Mouse (Mus musculus): ENCODE data around the gene Pheta2. TPM values are rescaled to one million over a fixed set of nuclear protein-coding genes. Genes with fewer than 3 reads are reported as not detected.
A peak's percentile ranks its signal among the peaks of the same experiment; 100 is the strongest.
"Not testable (repeated sequence)": the region's sequence is repeated elsewhere in the genome, so short reads cannot be mapped to it uniquely, and the experiment has no call there.

Pheta2 gene
- polyA plus RNA-seq, 1 experiment from 2014 or later: 18.9 TPM

DNA sequence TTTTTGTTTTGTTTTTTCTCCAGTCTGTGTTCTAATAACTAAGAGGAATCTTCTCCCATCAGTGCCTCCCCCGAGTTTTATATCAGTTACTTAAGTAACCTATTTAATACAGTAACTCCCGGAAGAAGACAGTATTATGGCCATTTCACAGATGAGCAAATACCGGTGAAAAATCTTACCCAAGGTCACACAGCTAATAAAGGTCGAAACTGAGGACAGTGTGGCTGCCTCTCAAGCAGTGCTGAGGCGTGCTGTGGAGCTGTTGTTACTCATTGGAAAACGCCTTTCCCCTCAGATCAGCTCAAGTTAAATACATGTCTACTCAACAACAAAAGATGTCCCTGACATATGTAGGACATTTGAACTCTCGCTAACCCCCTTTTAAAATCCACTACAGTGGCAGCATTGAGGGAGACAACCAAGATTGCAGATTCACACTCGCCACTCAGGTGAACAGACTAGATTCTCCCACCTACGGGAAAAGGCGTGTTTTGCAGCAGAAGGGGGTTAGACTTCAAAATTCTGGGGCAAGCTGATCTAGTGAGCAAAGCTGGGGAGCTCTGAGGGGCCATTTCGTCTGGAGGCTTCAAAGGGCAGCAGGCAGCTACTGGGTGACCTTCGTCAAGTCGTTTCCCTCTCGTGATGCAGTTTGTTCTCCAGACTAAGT is 14.5 kb downstream of the Pheta2 start:
- Histone ChIP-seq H3K27me3 (no peaks in the 10 kb centered on the region), H3K9me3 (no peaks in the 10 kb centered on the region), H3K36me3 (peaks cover 29% of the 10 kb centered on the region), H3K9ac (peak overlapping the region; percentile 98), H3K4me3 (peak overlapping the region; percentile 98), H3K27ac (peak overlapping the region; percentile 81; the same call in 1 of the 2 replicates), H3K4me2 (peak overlapping the region; percentile 89), H3K4me1 (peaks cover 20% of the 10 kb centered on the region)
- ATAC-seq (ENCODE audit: insufficient number of reproducible peaks, insufficient read depth, low FRiP score, low TSS enrichment, low read depth): no peak
- 31% methylated on average over 14 of the region's 14 CpGs for WGBS

DNA sequence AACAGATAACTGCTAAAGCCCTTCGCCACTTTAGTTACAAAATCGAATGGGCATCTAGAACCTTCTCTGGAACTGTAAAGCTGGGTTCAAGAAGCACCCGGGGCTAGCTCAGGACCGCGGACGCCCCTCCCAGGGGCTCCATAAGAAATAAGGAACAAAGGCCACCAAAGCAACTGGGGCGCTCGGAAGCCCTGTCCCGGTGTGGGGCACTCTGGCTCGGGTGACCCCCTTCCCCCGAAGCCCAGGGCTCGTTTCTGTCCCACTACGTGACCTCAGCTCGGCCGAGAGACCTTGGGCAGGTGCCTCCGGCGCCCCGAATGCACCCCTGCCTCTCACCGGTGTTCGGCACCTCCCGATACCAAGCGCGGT is 15.0 kb downstream of the Pheta2 start:
- WGBS: under 1% methylated on average over 23 of the region's 23 CpGs
- Histone ChIP-seq H3K9ac (peak overlapping the region; percentile 98), H3K27ac (peak overlapping the region; percentile 81), H3K36me3 (peaks cover 24% of the 10 kb centered on the region), H3K4me2 (peak overlapping the region; percentile 89), H3K4me3 (peak overlapping the region; percentile 98), H3K9me3 (no peaks in the 10 kb centered on the region), H3K4me1 (peaks cover 21% of the 10 kb centered on the region), H3K27me3 (no peaks in the 10 kb centered on the region)
- peak; percentile 33 for ATAC-seq (ENCODE audit: insufficient number of reproducible peaks, insufficient read depth, low FRiP score, low TSS enrichment, low read depth)

DNA sequence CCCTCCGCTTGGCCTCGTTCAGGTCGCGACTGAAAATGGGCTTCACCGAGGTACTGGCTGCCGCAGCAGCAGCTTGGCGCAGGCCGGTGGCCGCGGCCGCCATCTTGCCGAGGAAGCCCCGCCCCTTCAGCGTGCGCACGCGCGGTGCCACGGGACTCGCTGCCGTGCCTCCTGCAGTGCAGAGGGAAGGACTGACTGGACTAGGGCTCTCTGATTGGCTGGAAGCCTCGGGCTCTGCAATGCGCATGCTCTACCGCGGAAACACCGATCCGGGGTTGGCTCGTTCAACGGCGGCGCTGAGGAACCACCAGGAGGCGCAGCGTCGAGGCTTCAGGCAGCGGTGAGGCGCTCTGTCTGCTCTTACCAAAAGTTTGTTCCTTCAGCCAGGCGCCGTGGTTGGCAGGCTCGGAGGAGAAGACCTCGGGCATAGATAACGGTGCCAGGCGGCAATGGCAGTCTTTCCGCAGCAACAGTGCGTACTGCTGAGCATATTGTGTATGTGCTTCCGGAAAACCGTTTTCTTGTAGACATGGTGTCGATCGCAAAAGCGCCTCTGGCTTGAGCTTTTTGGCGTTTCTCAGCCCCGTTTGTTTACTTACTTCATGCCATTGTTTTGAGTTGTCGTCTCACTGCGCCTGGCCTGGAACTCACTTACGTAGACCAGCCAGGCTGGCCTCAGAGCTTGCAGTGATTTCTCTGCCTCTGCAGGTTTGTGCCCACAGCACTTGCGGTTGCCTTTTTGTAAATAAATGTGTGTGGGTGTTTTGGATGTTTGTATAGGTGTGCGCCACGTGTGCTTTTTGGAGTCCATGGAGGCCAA is 15.6 kb downstream of the Pheta2 start, which contains the start of gene Ndufa6:
Gene Ndufa6, minus strand, starts transcription at position 197 of the 820 bp plus-strand sequence.
- H3K4me2 ChIP-seq: peak within 1 kb of the TSS; percentile 89
- peak; percentile 99 for ATAC-seq (ENCODE audit: insufficient number of reproducible peaks, insufficient read depth, low FRiP score, low TSS enrichment, low read depth)
- H3K27ac ChIP-seq: peak within 1 kb of the TSS; percentile 90
- no peaks in the 10 kb centered on the region for H3K9me3 ChIP-seq
- no peaks in the 10 kb centered on the region for H3K27me3 ChIP-seq
- H3K9ac ChIP-seq: peak within 1 kb of the TSS; percentile 98
- 1% methylated on average over 57 of the region's 57 CpGs for WGBS
- peaks cover 18% of the 10 kb centered on the region for H3K36me3 ChIP-seq
- H3K4me3 ChIP-seq: peak within 1 kb of the TSS; percentile 98
- peaks cover 25% of the 10 kb centered on the region for H3K4me1 ChIP-seq

- H3K27me3 ChIP-seq: no peaks in the 10 kb centered on the region
- H3K4me3 ChIP-seq: no peak overlapping the region
- peak overlapping the region; percentile 49 for H3K9ac ChIP-seq
- H3K9me3 ChIP-seq: no peaks in the 10 kb centered on the region
- no peak for ATAC-seq (ENCODE audit: insufficient number of reproducible peaks, insufficient read depth, low FRiP score, low TSS enrichment, low read depth)
- no peak overlapping the region for H3K4me2 ChIP-seq
- no peaks in the 10 kb centered on the region for H3K36me3 ChIP-seq
- WGBS: 61% methylated on average over 22 of the region's 22 CpGs
- peaks cover 9% of the 10 kb centered on the region; the same call in 1 of the 2 replicates for H3K4me1 ChIP-seq
- H3K27ac ChIP-seq: peak overlapping the region; percentile 48; the same call in 1 of the 2 replicates
Observed at GRCm38 (mm10) chr15:82358431-82359260, 19.9 kb downstream of the Pheta2 start.

DNA sequence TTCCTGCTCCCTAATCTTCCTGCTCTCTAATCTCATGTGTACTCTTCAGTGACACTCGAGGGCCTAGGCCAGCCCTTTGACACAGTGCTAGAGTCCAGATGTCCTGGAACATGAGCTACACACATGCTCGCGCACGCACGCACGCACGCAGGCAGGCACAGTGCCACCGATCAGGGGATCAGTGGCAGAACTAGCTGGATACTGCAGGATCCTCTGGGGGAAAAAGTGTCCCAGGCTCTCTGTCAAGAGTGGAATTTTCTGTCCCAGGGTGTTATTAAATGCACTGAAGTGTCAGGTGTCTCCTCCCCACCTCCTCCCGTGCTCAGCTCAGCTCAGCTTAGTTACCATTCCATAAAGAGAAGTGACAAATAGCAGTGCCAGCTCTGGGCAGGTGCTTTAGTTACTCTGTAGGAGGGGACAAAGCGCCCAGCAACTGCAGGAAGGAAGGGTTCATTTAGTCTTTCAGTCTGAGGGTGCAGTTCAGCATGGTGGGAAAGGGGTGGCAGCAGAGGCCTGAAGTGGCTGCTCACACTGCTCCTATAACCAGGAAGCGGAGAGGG is 22.8 kb downstream of the Pheta2 start:
- H3K27ac ChIP-seq: no peak overlapping the region
- no peak overlapping the region for H3K4me3 ChIP-seq
- no peak for ATAC-seq (ENCODE audit: insufficient number of reproducible peaks, insufficient read depth, low FRiP score, low TSS enrichment, low read depth)
- H3K9me3 ChIP-seq: no peaks in the 10 kb centered on the region
- no peak overlapping the region for H3K9ac ChIP-seq
- H3K36me3 ChIP-seq: no peaks in the 10 kb centered on the region
- WGBS: 59% methylated on average over 11 of the region's 11 CpGs
- no peak overlapping the region for H3K4me2 ChIP-seq
- peaks cover 5% of the 10 kb centered on the region; the same call in 1 of the 2 replicates for H3K4me1 ChIP-seq
- H3K27me3 ChIP-seq: no peaks in the 10 kb centered on the region

- Histone ChIP-seq H3K27ac (no peak overlapping the region), H3K4me2 (no peak overlapping the region), H3K4me3 (no peak overlapping the region), H3K4me1 (peaks cover 5% of the 10 kb centered on the region; the same call in 1 of the 2 replicates), H3K36me3 (no peaks in the 10 kb centered on the region), H3K9me3 (no peaks in the 10 kb centered on the region), H3K9ac (no peak overlapping the region), H3K27me3 (no peaks in the 10 kb centered on the region)
- WGBS: 91% methylated on average over 4 of the region's 4 CpGs
- no peak for ATAC-seq (ENCODE audit: insufficient number of reproducible peaks, insufficient read depth, low FRiP score, low TSS enrichment, low read depth)
Observed at GRCm38 (mm10) chr15:82362234-82362633, 23.5 kb downstream of the Pheta2 start.

- H3K4me3 ChIP-seq; H3K9ac ChIP-seq; H3K9me3 ChIP-seq; H3K36me3 ChIP-seq; H3K4me2 ChIP-seq; ATAC-seq (ENCODE audit: insufficient number of reproducible peaks, insufficient read depth, low FRiP score, low TSS enrichment, low read depth); H3K27me3 ChIP-seq; H3K27ac ChIP-seq; H3K4me1 ChIP-seq: not testable (repeated sequence)
- WGBS: 62% methylated on average over 9 of the region's 12 CpGs
Observed at GRCm38 (mm10) chr15:82363801-82364200, 25.1 kb downstream of the Pheta2 start.

DNA sequence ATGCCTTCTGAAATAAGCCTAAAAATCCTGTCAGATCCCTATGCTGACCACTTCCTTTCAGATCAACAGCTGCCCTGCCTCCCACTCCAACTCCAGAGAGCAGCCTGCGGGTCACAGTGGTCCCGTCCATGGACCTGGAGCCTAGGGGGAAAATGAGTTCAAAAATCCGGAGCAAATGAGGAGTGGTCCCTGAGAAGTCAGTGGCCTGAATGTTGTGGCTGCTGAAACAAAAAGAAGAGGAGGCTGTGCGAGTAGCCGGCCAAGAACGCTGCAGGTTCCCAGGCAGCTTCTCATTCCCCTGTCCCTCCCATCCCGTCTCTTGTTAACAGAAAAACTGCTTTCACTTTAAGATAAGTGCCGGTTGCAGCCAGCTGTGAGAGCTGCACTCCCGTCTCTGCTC is 25.8 kb downstream of the Pheta2 start:
- H3K4me1 ChIP-seq; H3K27ac ChIP-seq; ATAC-seq (ENCODE audit: insufficient number of reproducible peaks, insufficient read depth, low FRiP score, low TSS enrichment, low read depth); H3K27me3 ChIP-seq; H3K9me3 ChIP-seq; H3K4me2 ChIP-seq; H3K9ac ChIP-seq; H3K36me3 ChIP-seq; H3K4me3 ChIP-seq: not testable (repeated sequence)
- 11% methylated on average over 6 of the region's 9 CpGs for WGBS

DNA sequence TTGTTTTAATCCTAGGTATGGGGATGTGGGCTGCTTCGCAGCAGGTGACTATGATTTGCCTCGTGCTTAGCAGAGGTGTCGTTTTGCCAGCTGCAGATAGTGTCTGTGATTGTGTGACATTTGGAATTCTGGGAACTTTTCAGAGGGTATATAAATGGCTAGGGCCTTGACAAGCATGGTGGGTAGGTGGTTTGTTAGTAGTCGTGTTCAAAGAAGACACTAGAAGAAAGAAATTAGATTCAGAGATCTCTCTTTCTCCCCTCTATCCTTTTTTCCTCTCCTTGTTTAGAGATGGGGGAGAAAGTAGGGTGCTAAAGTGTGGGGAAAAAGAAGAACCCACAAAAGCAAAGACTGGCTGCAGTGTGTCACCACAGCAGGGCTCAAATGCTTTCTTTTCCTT is 29.4 kb downstream of the Pheta2 start:
- Histone ChIP-seq H3K9me3 (no peaks in the 10 kb centered on the region), H3K9ac (no peak overlapping the region), H3K27ac (no peak overlapping the region), H3K4me2 (no peak overlapping the region), H3K4me3 (no peak overlapping the region), H3K4me1 (no peaks in the 10 kb centered on the region), H3K36me3 (peaks cover 5% of the 10 kb centered on the region; the same call in 1 of the 2 replicates), H3K27me3 (no peaks in the 10 kb centered on the region)
- 87% methylated on average over 4 of the region's 4 CpGs for WGBS
- no peak for ATAC-seq (ENCODE audit: insufficient number of reproducible peaks, insufficient read depth, low FRiP score, low TSS enrichment, low read depth)

DNA sequence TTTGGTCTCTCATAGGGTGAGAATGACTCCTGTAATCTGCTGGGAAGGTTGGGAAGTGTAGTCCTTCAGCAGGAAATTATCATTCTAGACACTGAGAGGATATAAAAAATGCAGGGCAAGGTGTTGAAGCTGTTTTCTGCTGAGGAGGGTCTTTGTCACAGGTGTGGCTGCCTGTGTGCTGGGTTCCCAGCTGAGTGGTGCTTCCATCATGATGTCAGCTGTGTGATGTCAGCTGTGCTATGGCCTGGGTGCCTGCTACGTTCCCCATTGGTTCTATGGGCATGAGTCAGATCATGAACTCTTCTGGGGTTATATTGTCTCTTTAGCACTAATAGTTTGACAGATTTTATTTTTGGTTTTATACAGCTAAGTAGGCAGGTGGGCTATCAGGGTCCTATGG is 30.1 kb downstream of the Pheta2 start:
- H3K4me2 ChIP-seq: no peak overlapping the region
- WGBS: 84% methylated on average over 1 of the region's 1 CpGs
- H3K27ac ChIP-seq: no peak overlapping the region
- ATAC-seq (ENCODE audit: insufficient number of reproducible peaks, insufficient read depth, low FRiP score, low TSS enrichment, low read depth): no peak
- H3K9me3 ChIP-seq: no peaks in the 10 kb centered on the region
- no peaks in the 10 kb centered on the region for H3K4me1 ChIP-seq
- H3K9ac ChIP-seq: no peak overlapping the region
- H3K36me3 ChIP-seq: peaks cover 6% of the 10 kb centered on the region; the same call in 1 of the 2 replicates
- no peaks in the 10 kb centered on the region for H3K27me3 ChIP-seq
- no peak overlapping the region for H3K4me3 ChIP-seq

GRCm38 (mm10) chr15:82372446-82372845 is 33.7 kb downstream of the Pheta2 start:
- peaks cover 16% of the 10 kb centered on the region; the same call in 1 of the 2 replicates for H3K36me3 ChIP-seq
- no peaks in the 10 kb centered on the region for H3K27me3 ChIP-seq
- no peak overlapping the region for H3K9ac ChIP-seq
- H3K9me3 ChIP-seq: no peaks in the 10 kb centered on the region
- peaks cover 7% of the 10 kb centered on the region for H3K4me1 ChIP-seq
- no peak overlapping the region for H3K4me2 ChIP-seq
- H3K4me3 ChIP-seq: no peak overlapping the region
- no peak for ATAC-seq (ENCODE audit: insufficient number of reproducible peaks, insufficient read depth, low FRiP score, low TSS enrichment, low read depth)
- H3K27ac ChIP-seq: no peak overlapping the region
- WGBS: 86% methylated on average over 6 of the region's 6 CpGs
